Mouse (Mus musculus) forebrain, embryonic 11.5 days (tissue): ENCODE measurements around the gene 9630041A04Rik. TPM values are rescaled to one million over a fixed set of nuclear protein-coding genes. Genes with fewer than 3 reads are reported as not detected.

Experiments used
- ATAC-seq: fragments of 200-750 bp; cut with Nextera tagmentation; replicated peaks from 2 replicates; pipeline ENCODE4 v1.8.0; 2017; ENCODE audit warnings: moderate TSS enrichment; ENCODE audit not compliant: low FRiP score
- DNase-seq: peaks from one replicate; pipeline ENCODE4 v3.0.0-alpha.2; 2017; ENCODE audit warnings: low spot score
- H3K27ac ChIP-seq: fragments of 300-500 bp; sonication (generic); 2 replicates; pipeline ENCODE4 v1.5.1; 2014; ENCODE audit warnings: low read depth, low read length
- H3K27me3 ChIP-seq: fragments of 300-500 bp; sonication (generic); 2 replicates; pipeline ENCODE4 v1.6.1; 2014; ENCODE audit warnings: mild to moderate bottlenecking, low read length, mixed read lengths; ENCODE audit not compliant: control insufficient read depth, insufficient read depth
- H3K36me3 ChIP-seq: fragments of 300-500 bp; sonication (generic); 2 replicates; pipeline ENCODE4 v1.6.1; 2014; ENCODE audit warnings: mild to moderate bottlenecking, low read length, moderate library complexity, mixed read lengths; ENCODE audit not compliant: control insufficient read depth, insufficient read depth
- H3K4me1 ChIP-seq: fragments of 300-500 bp; sonication (generic); replicated peaks from 2 replicates; pipeline ENCODE4 v1.6.1; 2014; ENCODE audit warnings: low read length, mixed read lengths; ENCODE audit not compliant: control insufficient read depth, insufficient read depth
- H3K4me2 ChIP-seq: fragments of 300-500 bp; sonication (generic); 2 replicates; pipeline ENCODE4 v1.6.1; 2014; ENCODE audit warnings: low read depth, mild to moderate bottlenecking, low read length, moderate library complexity, mixed read lengths; ENCODE audit not compliant: severe bottlenecking
- H3K4me3 ChIP-seq: fragments of 300-500 bp; sonication (generic); 2 replicates; pipeline ENCODE4 v1.5.1; 2014; ENCODE audit warnings: low read depth, low read length
- H3K9ac ChIP-seq: fragments of 300-500 bp; sonication (generic); 2 replicates; pipeline ENCODE4 v1.6.1; 2014; ENCODE audit warnings: low read length
- H3K9me3 ChIP-seq: fragments of 300-500 bp; sonication (generic); 2 replicates; pipeline ENCODE4 v1.6.1; 2016; ENCODE audit warnings: low read length, mixed read lengths; ENCODE audit not compliant: control insufficient read depth
- WGBS: fragments of 180-500 bp; shearing (Covaris S2); extraction: QIAGEN DNeasy Blood & Tissue Kit; methylation state at CpG from one replicate; pipeline ENCODE4 v1.1.7; 2014; 5-methylcytosine and 5-hydroxymethylcytosine counted together
- polyA plus RNA-seq: library from polyadenylated mRNA; unstranded; fragments of >200 nt; fragmentation: Nextera tagmentation; extraction: Ambion mirVana; gene quantifications from 2 replicates; pipeline ENCODE4 v1.2.1, GENCODE M21; 2014

The 9630041A04Rik gene
- polyA plus RNA-seq, 1 experiment from 2014 or later: 0.29 TPM

GRCm38 (mm10) chr9:101990836-101991235, 129.2 kb downstream of the 9630041A04Rik start:
- Histone ChIP-seq H3K4me2 (no peak overlapping the region), H3K27ac (no peak overlapping the region), H3K9me3 (no peaks in the 10 kb centered on the region), H3K27me3 (no peaks in the 10 kb centered on the region), H3K9ac (no peak overlapping the region), H3K4me3 (no peak overlapping the region), H3K36me3 (no peaks in the 10 kb centered on the region), H3K4me1 (no peaks in the 10 kb centered on the region)
- ATAC-seq: no peak
- DNase-seq: no peak
- 82% methylated on average over 12 of the region's 12 CpGs for WGBS
